Mouse (Mus musculus): ENCODE results near the gene Dyrk1a. TPM values are rescaled to one million over a fixed set of nuclear protein-coding genes. Genes with fewer than 3 reads are reported as not detected.
A peak's percentile ranks its signal among the peaks of the same experiment; 100 is the strongest.
"Not testable (repeated sequence)": the region's sequence is repeated elsewhere in the genome, so short reads cannot be mapped to it uniquely, and the experiment has no call there.

Gene Dyrk1a
- polyA plus RNA-seq, 1 experiment from 2014 or later, result 10.3 TPM

- Histone ChIP-seq H3K27me3 (no peaks in the 10 kb centered on the region), H3K36me3 (peaks cover 2% of the 10 kb centered on the region), H3K4me3 (no peak overlapping the region), H3K9me3 (no peaks in the 10 kb centered on the region), H3K4me1 (peaks cover 14% of the 10 kb centered on the region), H3K4me2 (replicated peaks) (no peak overlapping the region), H3K9ac (no peak overlapping the region), H3K27ac (no peak overlapping the region)
- 64% methylated on average over 6 of the region's 6 CpGs for WGBS
- peak; percentile 54; the same call in 1 of the 2 replicates for ATAC-seq (ENCODE audit: low FRiP score, low read depth)
These were observed 85.3 kb downstream of the Dyrk1a start for GRCm38 (mm10) chr16:94655083-94655482.

GRCm38 (mm10) chr16:94656891-94657290, 87.1 kb downstream of the Dyrk1a start:
- H3K4me3 ChIP-seq, result no peak overlapping the region
- peaks cover 12% of the 10 kb centered on the region for H3K36me3 ChIP-seq
- peak overlapping the region; percentile 6; the same call in 1 of the 2 replicates for H3K27ac ChIP-seq
- H3K9ac ChIP-seq, result no peak overlapping the region
- H3K9me3 ChIP-seq, result no peaks in the 10 kb centered on the region
- no peaks in the 10 kb centered on the region for H3K27me3 ChIP-seq
- H3K4me1 ChIP-seq, result peaks cover 9% of the 10 kb centered on the region
- no peak for ATAC-seq (ENCODE audit: low FRiP score, low read depth)
- no peak overlapping the region for H3K4me2 ChIP-seq (replicated peaks)
- WGBS, result 82% methylated on average over 7 of the region's 7 CpGs

- Histone ChIP-seq H3K4me1 (peaks cover 5% of the 10 kb centered on the region), H3K27ac (no peak overlapping the region), H3K9me3 (no peaks in the 10 kb centered on the region), H3K4me2 (replicated peaks) (no peak overlapping the region), H3K36me3 (peaks cover 16% of the 10 kb centered on the region), H3K9ac (no peak overlapping the region), H3K4me3 (no peak overlapping the region), H3K27me3 (no peaks in the 10 kb centered on the region)
- ATAC-seq (ENCODE audit: low FRiP score, low read depth), result no peak
- 90% methylated on average over 7 of the region's 7 CpGs for WGBS
These were observed 89.6 kb downstream of the Dyrk1a start for GRCm38 (mm10) chr16:94659394-94659793.

GRCm38 (mm10) chr16:94660221-94660620, 90.4 kb downstream of the Dyrk1a start:
- ATAC-seq (ENCODE audit: low FRiP score, low read depth), result no peak
- Histone ChIP-seq H3K4me1 (peaks cover 5% of the 10 kb centered on the region), H3K9me3 (no peaks in the 10 kb centered on the region), H3K36me3 (peaks cover 16% of the 10 kb centered on the region), H3K4me3 (no peak overlapping the region), H3K9ac (no peak overlapping the region), H3K4me2 (replicated peaks) (no peak overlapping the region), H3K27ac (no peak overlapping the region), H3K27me3 (no peaks in the 10 kb centered on the region)
- WGBS, result 92% methylated on average over 8 of the region's 8 CpGs

GRCm38 (mm10) chr16:94667557-94667956, 97.7 kb downstream of the Dyrk1a start:
- Histone ChIP-seq H3K4me3 (no peak overlapping the region), H3K27ac (no peak overlapping the region), H3K4me1 (no peaks in the 10 kb centered on the region), H3K9me3 (no peaks in the 10 kb centered on the region), H3K4me2 (replicated peaks) (no peak overlapping the region), H3K9ac (no peak overlapping the region), H3K27me3 (no peaks in the 10 kb centered on the region), H3K36me3 (peaks cover 64% of the 10 kb centered on the region)
- ATAC-seq (ENCODE audit: low FRiP score, low read depth), result no peak
- WGBS, result 91% methylated on average over 4 of the region's 4 CpGs

GRCm38 (mm10) chr16:94671313-94671712, 101.5 kb downstream of the Dyrk1a start:
- Histone ChIP-seq H3K4me2 (replicated peaks) (no peak overlapping the region), H3K9me3 (no peaks in the 10 kb centered on the region), H3K4me1 (no peaks in the 10 kb centered on the region), H3K36me3 (peaks cover 73% of the 10 kb centered on the region), H3K9ac (no peak overlapping the region), H3K27ac (no peak overlapping the region), H3K4me3 (no peak overlapping the region), H3K27me3 (no peaks in the 10 kb centered on the region)
- no peak for ATAC-seq (ENCODE audit: low FRiP score, low read depth)
- 87% methylated on average over 9 of the region's 9 CpGs for WGBS

- H3K27ac ChIP-seq, result no peak overlapping the region
- no peak for ATAC-seq (ENCODE audit: low FRiP score, low read depth)
- WGBS, result 65% methylated on average over 4 of the region's 4 CpGs
These were observed 111.1 kb downstream of the Dyrk1a start for GRCm38 (mm10) chr16:94680924-94681323.

GRCm38 (mm10) chr16:94681760-94682159, 112.0 kb downstream of the Dyrk1a start:
- WGBS, result 94% methylated on average over 4 of the region's 4 CpGs
- H3K27me3 ChIP-seq, result no peaks in the 10 kb centered on the region
- H3K36me3 ChIP-seq, result peaks cover 52% of the 10 kb centered on the region
- H3K4me3 ChIP-seq, result no peak overlapping the region
- H3K9me3 ChIP-seq, result no peaks in the 10 kb centered on the region
- H3K4me2 ChIP-seq (replicated peaks), result no peak overlapping the region
- H3K27ac ChIP-seq, result no peak overlapping the region
- no peak for ATAC-seq (ENCODE audit: low FRiP score, low read depth)
- H3K9ac ChIP-seq, result no peak overlapping the region
- no peaks in the 10 kb centered on the region for H3K4me1 ChIP-seq

More at GRCm38 (mm10) chr16:94680924-94681323, 111.1 kb downstream of the Dyrk1a start:
- Histone ChIP-seq H3K27me3 (no peaks in the 10 kb centered on the region), H3K9ac (no peak overlapping the region), H3K9me3 (no peaks in the 10 kb centered on the region), H3K4me3 (no peak overlapping the region), H3K4me1 (no peaks in the 10 kb centered on the region), H3K36me3 (peaks cover 44% of the 10 kb centered on the region), H3K4me2 (replicated peaks) (no peak overlapping the region)

GRCm38 (mm10) chr16:94683960-94684359, 114.2 kb downstream of the Dyrk1a start:
- WGBS, result 88% methylated on average over 4 of the region's 4 CpGs
- Histone ChIP-seq H3K36me3 (peaks cover 59% of the 10 kb centered on the region), H3K4me1 (no peaks in the 10 kb centered on the region)

GRCm38 (mm10) chr16:94693687-94694305, 124.0 kb downstream of the Dyrk1a start:
- no peak for ATAC-seq (ENCODE audit: low FRiP score, low read depth)
- H3K4me3 ChIP-seq, result no peak overlapping the region
- peaks cover 69% of the 10 kb centered on the region for H3K36me3 ChIP-seq

More at GRCm38 (mm10) chr16:94683960-94684359, 114.2 kb downstream of the Dyrk1a start:
- Histone ChIP-seq H3K27me3 (no peaks in the 10 kb centered on the region), H3K4me2 (replicated peaks) (no peak overlapping the region), H3K9ac (no peak overlapping the region), H3K4me3 (no peak overlapping the region), H3K9me3 (no peaks in the 10 kb centered on the region), H3K27ac (no peak overlapping the region)
- no peak for ATAC-seq (ENCODE audit: low FRiP score, low read depth)

GRCm38 (mm10) chr16:94697553-94697952, 127.7 kb downstream of the Dyrk1a start:
- no peak overlapping the region for H3K27ac ChIP-seq

More at GRCm38 (mm10) chr16:94693687-94694305, 124.0 kb downstream of the Dyrk1a start:
- H3K9ac ChIP-seq, result no peak overlapping the region
- H3K4me2 ChIP-seq (replicated peaks), result no peak overlapping the region
- H3K27me3 ChIP-seq, result no peaks in the 10 kb centered on the region
- H3K4me1 ChIP-seq, result peaks cover 11% of the 10 kb centered on the region; the same call in 1 of the 2 replicates
- no peaks in the 10 kb centered on the region for H3K9me3 ChIP-seq
- 40% methylated on average over 4 of the region's 4 CpGs for WGBS
- H3K27ac ChIP-seq, result no peak overlapping the region

GRCm38 (mm10) chr16:94698234-94698633, 128.4 kb downstream of the Dyrk1a start:
- H3K36me3 ChIP-seq, result peaks cover 31% of the 10 kb centered on the region
- H3K9ac ChIP-seq; H3K4me3 ChIP-seq; H3K4me1 ChIP-seq; H3K4me2 ChIP-seq (replicated peaks); ATAC-seq (ENCODE audit: low FRiP score, low read depth); H3K9me3 ChIP-seq; H3K27ac ChIP-seq; H3K27me3 ChIP-seq: not testable (repeated sequence)
- WGBS, result 89% methylated on average over 1 of the region's 1 CpGs

More at GRCm38 (mm10) chr16:94697553-94697952, 127.7 kb downstream of the Dyrk1a start:
- WGBS, result 88% methylated on average over 5 of the region's 5 CpGs
- Histone ChIP-seq H3K4me2 (replicated peaks) (no peak overlapping the region), H3K4me1 (peaks cover 9% of the 10 kb centered on the region; the same call in 1 of the 2 replicates), H3K36me3 (peaks cover 38% of the 10 kb centered on the region), H3K27me3 (no peaks in the 10 kb centered on the region), H3K9me3 (no peaks in the 10 kb centered on the region), H3K9ac (no peak overlapping the region), H3K4me3 (no peak overlapping the region)
- ATAC-seq (ENCODE audit: low FRiP score, low read depth), result no peak

- H3K27ac ChIP-seq, result no peak overlapping the region
- H3K36me3 ChIP-seq, result peaks cover 7% of the 10 kb centered on the region; the same call in 1 of the 2 replicates
- no peaks in the 10 kb centered on the region for H3K4me1 ChIP-seq
- H3K27me3 ChIP-seq, result no peaks in the 10 kb centered on the region
- no peak overlapping the region for H3K4me2 ChIP-seq (replicated peaks)
- no peak for ATAC-seq (ENCODE audit: low FRiP score, low read depth)
- no peak overlapping the region for H3K4me3 ChIP-seq
- WGBS, result 57% methylated on average over 4 of the region's 4 CpGs
- H3K9ac ChIP-seq, result no peak overlapping the region
- H3K9me3 ChIP-seq, result no peaks in the 10 kb centered on the region
These were observed 131.3 kb downstream of the Dyrk1a start for GRCm38 (mm10) chr16:94701141-94701540.
